Mouse (Mus musculus): ENCODE data around the gene Thsd4. TPM values are rescaled to one million over a fixed set of nuclear protein-coding genes. Genes with fewer than 3 reads are reported as not detected.

The Thsd4 gene
- polyA plus RNA-seq, 1 experiment from 2014 or later, result 11.4 TPM

- ATAC-seq, result no peak
- WGBS, result 18% methylated on average over 14 of the region's 14 CpGs
- peak overlapping the region; percentile 41 for H3K4me2 ChIP-seq (replicated peaks; ENCODE audit: low read depth)
These were observed 43.7 kb downstream of the Thsd4 start for GRCm38 (mm10) chr9:60477991-60478750.

GRCm38 (mm10) chr9:60460010-60460982 lies 61.5 kb downstream of the Thsd4 start:
- no peak overlapping the region for H3K4me2 ChIP-seq (replicated peaks; ENCODE audit: low read depth)
- WGBS, result 93% methylated on average over 13 of the region's 13 CpGs
- H3K4me3 ChIP-seq (ENCODE audit: low read depth, low read length), result no peak overlapping the region
- no peaks in the 10 kb centered on the region; the same call in 1 of the 2 replicates for H3K36me3 ChIP-seq (ENCODE audit: control insufficient read depth, insufficient read depth)
- H3K9me3 ChIP-seq (ENCODE audit: control insufficient read depth), result no peaks in the 10 kb centered on the region
- H3K4me1 ChIP-seq (replicated peaks; ENCODE audit: control insufficient read depth, insufficient read depth, low read length), result no peaks in the 10 kb centered on the region
- TF ChIP-seq CTCF (IDR thresholded peaks at IDR 0.05; ENCODE audit: low read depth), result no peak
- ATAC-seq, result no peak
- H3K9ac ChIP-seq (ENCODE audit: low read depth, low read length), result no peak overlapping the region
- no peak overlapping the region for H3K27ac ChIP-seq (ENCODE audit: low read depth, low read length)
- no peaks in the 10 kb centered on the region for H3K27me3 ChIP-seq (replicated peaks; ENCODE audit: control insufficient read depth, insufficient read depth, low read length)

More at GRCm38 (mm10) chr9:60477991-60478750, 43.7 kb downstream of the Thsd4 start:
- H3K36me3 ChIP-seq (ENCODE audit: control insufficient read depth, insufficient read depth), result no peaks in the 10 kb centered on the region
- H3K27me3 ChIP-seq (replicated peaks; ENCODE audit: control insufficient read depth, insufficient read depth, low read length), result no peaks in the 10 kb centered on the region
- no peak overlapping the region for H3K4me3 ChIP-seq (ENCODE audit: low read depth, low read length)
- H3K9me3 ChIP-seq (ENCODE audit: control insufficient read depth), result no peaks in the 10 kb centered on the region
- 0 out of 2 replicates have a peak, but pooled peaks cover 3% of the 10 kb centered on the region for H3K4me1 ChIP-seq (replicated peaks; ENCODE audit: control insufficient read depth, insufficient read depth, low read length)
- no peak overlapping the region for H3K9ac ChIP-seq (ENCODE audit: low read depth, low read length)
- no peak overlapping the region for H3K27ac ChIP-seq (ENCODE audit: low read depth, low read length)
- no peak for TF ChIP-seq CTCF (IDR thresholded peaks at IDR 0.05; ENCODE audit: low read depth)

GRCm38 (mm10) chr9:60458468-60458962 lies 63.3 kb downstream of the Thsd4 start:
- H3K4me1 ChIP-seq (replicated peaks; ENCODE audit: control insufficient read depth, insufficient read depth, low read length), result no peaks in the 10 kb centered on the region
- H3K36me3 ChIP-seq (ENCODE audit: control insufficient read depth, insufficient read depth), result no peaks in the 10 kb centered on the region; the same call in 1 of the 2 replicates
- no peak overlapping the region for H3K27ac ChIP-seq (ENCODE audit: low read depth, low read length)
- no peak for ATAC-seq
- H3K9me3 ChIP-seq (ENCODE audit: control insufficient read depth), result no peaks in the 10 kb centered on the region
- 63% methylated on average over 14 of the region's 14 CpGs for WGBS
- H3K9ac ChIP-seq (ENCODE audit: low read depth, low read length), result no peak overlapping the region
- no peak for TF ChIP-seq CTCF (IDR thresholded peaks at IDR 0.05; ENCODE audit: low read depth)
- H3K4me2 ChIP-seq (replicated peaks; ENCODE audit: low read depth), result 0 out of 2 replicates have a peak overlapping the region, but pooled peaks have one; percentile 13
- H3K27me3 ChIP-seq (replicated peaks; ENCODE audit: control insufficient read depth, insufficient read depth, low read length), result no peaks in the 10 kb centered on the region
- H3K4me3 ChIP-seq (ENCODE audit: low read depth, low read length), result no peak overlapping the region

GRCm38 (mm10) chr9:60457359-60458210 lies 64.3 kb downstream of the Thsd4 start:
- ATAC-seq, result no peak
- Histone ChIP-seq H3K4me3 (ENCODE audit: low read depth, low read length) (no peak overlapping the region), H3K9me3 (ENCODE audit: control insufficient read depth) (no peaks in the 10 kb centered on the region), H3K27ac (ENCODE audit: low read depth, low read length) (no peak overlapping the region), H3K4me2 (replicated peaks; ENCODE audit: low read depth) (0 out of 2 replicates have a peak overlapping the region, but pooled peaks have one; percentile 9), H3K4me1 (replicated peaks; ENCODE audit: control insufficient read depth, insufficient read depth, low read length) (no peaks in the 10 kb centered on the region), H3K9ac (ENCODE audit: low read depth, low read length) (no peak overlapping the region), H3K27me3 (replicated peaks; ENCODE audit: control insufficient read depth, insufficient read depth, low read length) (no peaks in the 10 kb centered on the region), H3K36me3 (ENCODE audit: control insufficient read depth, insufficient read depth) (no peaks in the 10 kb centered on the region; the same call in 1 of the 2 replicates)
- 66% methylated on average over 18 of the region's 18 CpGs for WGBS
- no peak for TF ChIP-seq CTCF (IDR thresholded peaks at IDR 0.05; ENCODE audit: low read depth)

- no peak for TF ChIP-seq CTCF (IDR thresholded peaks at IDR 0.05; ENCODE audit: low read depth)
- Histone ChIP-seq H3K4me2 (replicated peaks; ENCODE audit: low read depth) (no peak overlapping the region), H3K27ac (ENCODE audit: low read depth, low read length) (no peak overlapping the region), H3K36me3 (ENCODE audit: control insufficient read depth, insufficient read depth) (no peaks in the 10 kb centered on the region), H3K9ac (ENCODE audit: low read depth, low read length) (no peak overlapping the region), H3K4me3 (ENCODE audit: low read depth, low read length) (no peak overlapping the region), H3K27me3 (replicated peaks; ENCODE audit: control insufficient read depth, insufficient read depth, low read length) (no peaks in the 10 kb centered on the region), H3K9me3 (ENCODE audit: control insufficient read depth) (no peaks in the 10 kb centered on the region), H3K4me1 (replicated peaks; ENCODE audit: control insufficient read depth, insufficient read depth, low read length) (no peaks in the 10 kb centered on the region)
- ATAC-seq, result no peak
- WGBS, result 67% methylated on average over 5 of the region's 5 CpGs
These were observed 65.2 kb downstream of the Thsd4 start for GRCm38 (mm10) chr9:60456651-60457050.
